Mouse (Mus musculus): ENCODE results near the gene Me1.

The Me1 gene

GRCm38 (mm10) chr9:86549637-86550162 is 146.1 kb downstream of the Me1 start:
- DNase-seq (ENCODE audit: low spot score in 2 of 2) = no peak

GRCm38 (mm10) chr9:86544559-86544958 is 151.2 kb downstream of the Me1 start:
- no peak for DNase-seq (ENCODE audit: low spot score in 2 of 2)

- no peak for DNase-seq (ENCODE audit: low spot score in 2 of 2)
Observed at GRCm38 (mm10) chr9:86543451-86543850, 152.3 kb downstream of the Me1 start.

GRCm38 (mm10) chr9:86534071-86534470 is 161.7 kb downstream of the Me1 start:
- no peak for DNase-seq (ENCODE audit: low spot score in 2 of 2)
